Mouse (Mus musculus): ENCODE results near the gene Otos.

GRCm38 (mm10) chr1:92647026-92647425 lies 1.6 kb downstream of the Otos start:
- TF ChIP-seq POLR2A (IDR thresholded peaks at IDR 0.05; ENCODE audit: low read depth, low read length): no peak
- TF ChIP-seq CTCF (IDR thresholded peaks at IDR 0.05; ENCODE audit: extremely low read depth, insufficient read length, insufficient replicate concordance, low read depth, low read length): no peak
